Mouse (Mus musculus) stomach, postnatal 0 days (tissue): ENCODE measurements at regions not wholly inside any gene's neighbourhood (a gene's known extent, or its start where the extent isn't known, plus 50 kb on each side); places are given as distances from the start of the nearest gene placed in this dataset.

ENCODE experiments used
- CTCF ChIP-seq: IDR thresholded peaks from 2 replicates; pipeline ENCODE4 v1.5.1; 2016; ENCODE audit warnings: antibody characterized with exemption, low read depth, mild to moderate bottlenecking, moderate library complexity
- EP300 ChIP-seq: optimal IDR thresholded peaks from 2 replicates; pipeline ENCODE3; 2016; ENCODE audit warnings: antibody characterized with exemption

GRCm38 (mm10) chrX:81616397-81616796 is 158.5 kb upstream of the 4930595M18Rik start:
- TF ChIP-seq CTCF (peak; percentile 43), EP300 (no peak)
